Comparison of ENCODE assay signal across 12 mouse cellular contexts in genomic region chr3:138875936-138876335, GRCm38 (mm10).
"Had no signal": no experiment of that assay in that cellular context is flagged by ENCODE, and none has a peak within 500 bp of the region (broad histone marks: within the 10 kb centered on the region; RNA-seq: fewer than 3 reads in every experiment).

No protein-coding gene starts in this region.

- H3K36me3 ChIP-seq: intestine, embryonic 15.5 days; limb, embryonic 15.5 days; liver, embryonic 12.5 days had no signal

- H3K4me1 ChIP-seq: intestine, embryonic 15.5 days; liver, embryonic 12.5 days had no signal

- H3K9me3 ChIP-seq: intestine, embryonic 15.5 days; limb, embryonic 15.5 days; liver, embryonic 12.5 days had no signal

- H3K27me3 ChIP-seq: intestine, embryonic 15.5 days; limb, embryonic 15.5 days; liver, embryonic 12.5 days; midbrain, embryonic 12.5 days had no signal

- H3K27ac ChIP-seq: intestine, embryonic 15.5 days; limb, embryonic 15.5 days; liver, embryonic 12.5 days; midbrain, embryonic 12.5 days had no signal

- H3K4me2 ChIP-seq: intestine, embryonic 15.5 days; limb, embryonic 15.5 days; liver, embryonic 12.5 days; midbrain, embryonic 12.5 days had no signal

- DNase-seq: kidney, adult 18-20 months; kidney, postnatal 10 days; kidney, postnatal 4 days; right cerebral cortex, adult 18-20 months; right cerebral cortex, postnatal 25 days had no signal

- H3K4me3 ChIP-seq: intestine, embryonic 15.5 days; left cerebral cortex, adult 2 months; limb, embryonic 15.5 days; liver, embryonic 12.5 days; midbrain, embryonic 12.5 days had no signal

- H3K9ac ChIP-seq: intestine, embryonic 15.5 days; limb, embryonic 15.5 days; liver, embryonic 12.5 days; lung, embryonic 14.5 days; midbrain, embryonic 12.5 days had no signal

- ATAC-seq: liver, embryonic 12.5 days; midbrain, embryonic 16.5 days had no signal
